Mouse (Mus musculus): ENCODE results near the gene Strip2. TPM values are rescaled to one million over a fixed set of nuclear protein-coding genes. Genes with fewer than 3 reads are reported as not detected.
A peak's percentile ranks its signal among the peaks of the same experiment; 100 is the strongest.

The Strip2 gene
- total RNA-seq (2021), result 1 to 10 TPM; 2.0 to 2.3 TPM
- long read RNA-seq, experiment 1, partial matches to known transcripts, result 1 of 1 reads
- long read RNA-seq, experiment 1, other reads (novel, unspliced or antisense), result 0 of 1 reads
- long read RNA-seq, experiment 2, full-length matches to known transcripts, result 1 of 1 reads
- long read RNA-seq, experiment 2, partial matches to known transcripts, result 0 of 1 reads
- long read RNA-seq, experiment 2, other reads (novel, unspliced or antisense), result 0 of 1 reads

DNA sequence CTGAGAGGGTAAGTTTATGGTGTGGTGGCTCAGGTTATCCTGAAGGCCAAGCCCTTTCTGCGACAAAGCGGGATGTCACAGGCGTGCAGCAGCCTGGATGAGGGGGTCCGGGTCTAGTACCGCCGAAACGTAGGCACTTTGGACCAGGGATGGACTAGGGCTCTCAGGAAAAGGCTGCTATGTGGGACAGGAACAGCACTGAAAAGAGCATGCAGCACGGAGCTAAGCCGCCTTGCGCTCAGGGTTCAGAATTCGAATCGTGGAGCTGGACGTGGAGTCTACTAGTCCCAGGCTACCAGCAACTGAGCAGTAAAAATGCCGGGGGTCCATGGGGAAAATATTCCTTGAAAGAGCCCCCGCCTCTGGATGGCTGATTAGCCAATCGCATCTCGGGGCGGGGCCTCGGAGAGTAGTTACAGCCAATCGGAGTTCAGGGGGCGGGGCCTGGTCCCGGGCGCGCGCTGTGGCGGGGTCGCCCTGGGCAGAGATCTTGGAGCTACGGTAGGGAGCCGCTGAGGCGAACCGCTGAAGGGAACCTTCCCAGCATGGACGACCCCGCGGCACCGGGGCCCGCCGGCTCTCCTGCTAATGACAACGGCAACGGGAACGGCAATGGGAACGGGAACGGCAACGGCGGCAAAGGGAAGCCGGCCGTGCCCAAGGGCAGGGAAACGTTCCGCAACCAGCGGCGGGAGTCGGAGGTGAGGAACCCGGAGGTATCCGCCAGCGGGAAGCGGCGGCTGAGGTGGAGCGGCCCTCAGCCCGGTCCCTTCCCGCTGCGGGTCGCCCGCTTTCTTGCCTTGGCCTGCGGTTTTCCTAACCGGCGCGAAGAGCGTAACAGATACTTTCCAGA lies at the start of gene Strip2:
Gene Strip2 (plus strand): TSS at position 483 of the 853 bp plus-strand sequence.
- intact Hi-C loops (cut with DNase I; ENCODE audit: low total_unique reads), result no loop called here
- DNase-seq, result peak; percentile 92

DNA sequence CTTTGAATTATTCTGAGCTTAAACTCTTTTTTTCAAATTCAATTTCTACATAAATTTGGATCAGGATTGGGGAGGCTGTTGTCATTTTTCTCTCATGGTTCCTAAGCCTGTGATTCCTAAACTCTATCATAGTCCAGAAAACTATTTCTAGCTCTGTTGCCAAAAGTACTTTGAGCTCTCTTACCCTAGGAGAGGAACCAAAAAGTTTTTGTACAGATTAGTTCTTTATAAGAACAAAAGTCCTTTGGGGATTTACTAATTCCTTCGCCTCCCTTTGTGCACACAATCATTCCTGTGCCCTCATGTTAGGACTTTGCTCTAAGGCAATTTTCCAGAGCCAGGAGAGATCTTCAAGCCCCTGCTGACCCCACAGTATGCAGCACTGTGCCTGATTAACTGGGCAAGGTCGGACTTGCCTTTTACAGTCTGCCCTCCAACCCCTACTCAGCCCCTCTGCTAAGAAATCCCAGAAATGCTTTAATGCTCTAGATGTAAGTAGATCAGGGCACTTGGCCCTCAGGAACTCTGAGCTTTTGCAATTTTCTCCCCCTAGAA lies 48.4 kb upstream of the Strip2 start:
- intact Hi-C loops (cut with DNase I; ENCODE audit: low total_unique reads), result no loop called here
- no peak for DNase-seq

DNA sequence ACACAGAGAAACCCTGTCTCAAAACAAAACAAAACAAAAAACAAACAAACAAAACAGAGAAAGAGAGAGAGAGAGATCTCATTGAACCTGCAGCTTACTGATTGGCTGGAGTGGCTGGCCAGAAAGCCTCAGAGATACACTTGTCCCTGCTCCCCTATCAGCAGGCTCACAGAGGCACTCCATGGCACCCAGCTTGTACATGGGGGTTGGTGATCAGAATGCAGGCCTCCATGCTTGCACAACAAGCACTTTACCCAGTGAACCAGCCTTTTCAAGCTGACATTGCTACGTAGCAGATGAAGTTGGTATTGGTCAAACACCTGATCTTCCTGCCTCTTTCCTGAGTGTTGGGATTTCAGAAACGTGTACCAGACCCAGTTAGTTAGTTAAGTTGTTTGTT lies 43.2 kb upstream of the Strip2 start:
- no peak for DNase-seq
- intact Hi-C loops (cut with DNase I; ENCODE audit: low total_unique reads), result no loop called here

DNA sequence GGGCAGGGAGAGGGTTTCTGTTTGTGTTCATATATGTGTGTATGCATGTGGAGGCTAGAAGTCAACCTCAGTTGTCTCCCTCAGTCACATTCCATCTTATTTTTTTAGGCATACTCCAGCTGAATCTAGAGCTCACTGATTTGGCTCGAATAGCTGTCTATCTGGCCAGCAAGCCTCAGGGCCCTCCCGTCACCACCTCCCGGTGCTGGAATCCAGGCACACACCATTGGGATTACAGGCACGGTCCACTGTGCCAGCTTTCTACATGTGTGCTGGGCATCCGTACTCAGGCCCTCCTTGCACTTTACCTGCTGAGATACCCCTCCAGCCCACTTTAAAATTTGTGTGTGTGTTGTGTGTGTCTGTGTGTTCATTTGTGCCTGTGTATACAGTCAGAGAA lies 41.2 kb upstream of the Strip2 start:
- no peak for DNase-seq
- intact Hi-C loops (cut with DNase I; ENCODE audit: low total_unique reads), result no loop called here

DNA sequence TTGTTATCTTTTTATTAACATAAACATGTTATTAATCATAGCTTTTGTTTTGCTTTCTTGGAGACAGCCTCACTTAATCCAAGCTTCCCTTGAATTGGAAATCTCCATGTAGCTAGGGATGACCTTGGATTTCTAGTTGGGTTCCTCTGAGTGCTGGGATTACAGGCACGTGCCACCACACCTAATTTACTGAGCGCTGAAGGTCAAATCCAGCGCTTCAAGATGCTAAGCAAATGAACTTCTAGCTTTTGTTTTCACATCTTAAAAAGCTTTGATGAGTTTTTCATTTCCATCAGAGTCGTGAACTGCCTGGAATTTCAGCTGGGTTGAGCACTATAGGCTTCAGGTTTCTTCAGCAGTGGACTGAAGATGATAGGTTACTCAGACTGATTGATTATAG lies 40.0 kb upstream of the Strip2 start:
- intact Hi-C loops (cut with DNase I; ENCODE audit: low total_unique reads), result no loop called here

DNA sequence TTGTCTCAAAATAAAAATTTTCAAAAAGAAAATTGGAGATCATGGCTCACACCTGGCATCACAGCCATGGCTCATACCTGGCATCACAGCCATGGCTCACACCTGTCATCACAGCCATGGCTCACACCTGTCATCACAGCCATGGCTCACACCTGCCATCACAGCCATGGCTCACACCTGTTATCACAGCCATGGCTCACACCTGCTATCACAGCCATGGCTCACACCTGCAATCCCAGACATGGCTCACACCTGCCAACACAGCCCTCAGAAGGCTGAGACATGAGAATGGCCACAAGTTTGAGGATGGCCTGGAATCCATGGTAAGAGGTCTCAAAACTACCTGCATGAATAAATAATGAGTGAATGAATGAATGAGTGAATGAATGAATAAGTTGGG lies 37.2 kb upstream of the Strip2 start:
- intact Hi-C loops (cut with DNase I; ENCODE audit: low total_unique reads), result no loop called here
- DNase-seq, result no peak

More for the DNA sequence above, 40.0 kb upstream of the Strip2 start:
- no peak for DNase-seq

DNA sequence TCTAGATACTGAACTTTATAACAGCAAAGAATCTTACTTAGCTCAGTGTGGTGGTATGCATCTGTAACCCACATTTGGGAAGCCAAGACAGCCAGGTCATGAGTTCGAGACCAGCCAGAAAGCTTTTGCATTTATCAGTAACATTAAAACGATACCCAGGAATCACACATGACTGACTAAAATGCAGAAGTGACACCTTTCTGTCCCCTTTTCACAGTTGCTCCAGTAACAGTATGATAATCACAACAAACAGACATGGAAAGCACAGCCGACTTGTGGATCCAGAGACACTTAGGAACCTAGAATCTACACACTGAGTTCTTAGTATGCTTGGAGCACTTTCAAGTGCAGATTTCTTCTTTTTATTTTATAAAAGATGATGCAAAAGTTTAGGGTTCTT lies 36.0 kb upstream of the Strip2 start:
- intact Hi-C loops (cut with DNase I; ENCODE audit: low total_unique reads), result no loop called here
- DNase-seq, result no peak

DNA sequence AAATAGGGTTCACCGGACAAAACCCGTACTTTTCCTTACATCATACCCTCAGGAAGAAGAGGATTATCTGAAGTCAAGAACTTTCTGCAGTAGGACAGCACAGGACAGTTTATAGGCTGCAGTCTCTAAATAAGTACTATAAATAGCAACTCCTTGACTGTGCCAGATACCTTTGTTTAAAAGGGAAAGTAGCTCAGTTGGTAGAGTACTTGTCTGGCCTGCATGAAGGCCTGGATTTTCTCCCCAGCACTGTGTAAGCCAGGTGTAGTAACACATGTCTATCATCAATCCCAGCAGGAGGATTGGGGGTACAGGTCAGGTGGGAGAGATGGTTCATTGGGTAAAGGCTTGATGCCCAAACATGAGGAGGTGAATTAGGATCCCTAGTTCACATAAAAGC lies 34.9 kb upstream of the Strip2 start:
- DNase-seq, result no peak
- intact Hi-C loops (cut with DNase I; ENCODE audit: low total_unique reads), result no loop called here

DNA sequence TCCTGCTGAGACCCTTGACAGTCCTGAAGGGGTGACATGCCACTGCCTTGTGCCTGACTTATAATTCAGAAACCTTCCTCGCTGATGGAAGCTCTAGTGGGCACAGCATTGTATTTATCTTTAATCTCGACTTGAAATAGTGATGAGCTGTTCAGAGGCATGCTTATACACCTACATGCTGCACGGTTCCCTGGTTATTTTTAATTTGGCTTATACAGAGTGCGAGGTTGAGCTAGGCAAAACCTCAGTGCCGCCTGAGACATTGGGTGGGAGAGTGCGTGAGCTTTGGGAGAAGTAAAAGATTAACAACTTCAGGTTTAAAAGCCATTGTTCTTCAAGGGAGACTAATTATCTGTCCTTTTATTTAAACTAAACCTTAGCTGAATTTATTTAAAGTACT lies 33.9 kb upstream of the Strip2 start:
- DNase-seq, result no peak
- intact Hi-C loops (cut with DNase I; ENCODE audit: low total_unique reads), result no loop called here

DNA sequence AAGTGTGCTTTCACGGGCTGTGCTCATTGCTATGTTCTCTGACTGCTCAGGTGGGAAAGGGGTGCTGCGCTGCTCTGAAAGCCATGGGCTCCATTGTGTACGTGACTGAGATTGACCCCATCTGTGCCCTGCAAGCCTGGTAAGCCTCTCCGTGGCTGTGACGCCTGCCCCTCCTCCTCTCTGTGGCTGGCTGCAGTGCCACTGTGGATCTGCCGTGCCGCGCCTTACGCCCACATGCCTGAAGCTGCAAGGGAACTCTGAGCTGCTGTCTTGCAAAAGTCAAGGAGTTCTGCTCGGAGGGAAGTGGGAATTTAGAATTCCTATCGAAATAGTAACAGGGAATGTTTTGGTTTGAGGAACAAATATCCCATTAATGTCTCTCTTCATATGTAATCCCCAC lies 25.7 kb upstream of the Strip2 start:
- DNase-seq, result no peak
- intact Hi-C loops (cut with DNase I; ENCODE audit: low total_unique reads), result no loop called here

DNA sequence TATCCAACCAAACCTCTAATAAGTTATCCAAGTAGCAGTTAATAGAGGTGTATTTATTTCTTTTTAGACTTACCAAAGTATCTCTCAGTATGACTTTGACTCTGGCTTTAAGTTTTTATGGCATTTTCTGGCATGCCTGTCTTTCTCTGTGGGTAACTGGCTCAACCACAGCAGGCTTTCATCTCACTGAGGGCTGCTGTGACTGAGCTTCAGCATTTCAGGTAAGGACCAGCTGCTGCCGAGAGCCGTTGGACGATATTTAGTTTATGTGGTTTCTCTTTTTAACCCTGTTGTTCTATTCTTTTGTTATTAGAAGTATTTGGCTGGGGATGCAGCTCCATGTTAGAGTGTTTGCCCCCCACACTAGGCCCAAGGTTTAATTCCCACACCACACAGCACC lies 19.8 kb upstream of the Strip2 start:
- intact Hi-C loops (cut with DNase I; ENCODE audit: low total_unique reads), result no loop called here
- no peak for DNase-seq

DNA sequence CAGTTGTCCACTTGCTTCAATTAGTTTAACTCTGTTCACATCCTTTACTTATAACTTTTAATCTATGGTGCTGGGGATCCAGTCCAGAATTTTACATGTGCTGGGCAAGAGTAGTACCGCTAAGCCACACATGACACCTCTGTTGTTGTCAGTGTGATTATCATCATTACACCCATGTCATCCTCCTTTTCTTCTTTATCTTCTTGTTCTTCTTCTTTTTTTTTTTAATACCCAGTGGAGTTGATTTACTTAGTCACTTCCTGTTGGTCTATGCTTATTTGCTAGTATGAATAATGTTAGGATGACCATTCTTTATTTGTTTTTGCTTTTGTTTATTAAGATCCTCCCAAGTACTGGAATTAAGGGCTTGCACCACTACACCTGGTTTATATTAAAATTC lies 15.4 kb upstream of the Strip2 start:
- no peak for DNase-seq
- intact Hi-C loops (cut with DNase I; ENCODE audit: low total_unique reads), result no loop called here

DNA sequence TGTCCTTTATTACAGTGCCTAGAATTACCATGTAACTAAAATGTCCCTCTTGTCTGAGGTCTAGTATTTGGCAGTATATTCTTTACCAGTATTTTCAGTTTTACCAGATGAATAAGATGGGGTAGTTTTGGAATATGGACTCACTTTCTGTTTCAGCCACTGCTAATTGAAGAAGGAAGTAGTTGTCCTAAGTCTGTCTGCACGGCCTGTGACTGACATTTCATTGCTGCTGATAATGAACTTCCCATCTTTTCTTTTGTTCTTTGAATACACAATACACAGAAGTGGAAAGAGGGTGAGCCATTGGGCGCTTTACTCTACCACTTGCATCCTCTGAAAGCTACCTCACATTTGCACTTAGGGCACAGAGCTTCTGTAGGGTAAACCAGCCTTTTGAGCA lies 14.6 kb upstream of the Strip2 start:
- intact Hi-C loops (cut with DNase I; ENCODE audit: low total_unique reads), result no loop called here
- no peak for DNase-seq

DNA sequence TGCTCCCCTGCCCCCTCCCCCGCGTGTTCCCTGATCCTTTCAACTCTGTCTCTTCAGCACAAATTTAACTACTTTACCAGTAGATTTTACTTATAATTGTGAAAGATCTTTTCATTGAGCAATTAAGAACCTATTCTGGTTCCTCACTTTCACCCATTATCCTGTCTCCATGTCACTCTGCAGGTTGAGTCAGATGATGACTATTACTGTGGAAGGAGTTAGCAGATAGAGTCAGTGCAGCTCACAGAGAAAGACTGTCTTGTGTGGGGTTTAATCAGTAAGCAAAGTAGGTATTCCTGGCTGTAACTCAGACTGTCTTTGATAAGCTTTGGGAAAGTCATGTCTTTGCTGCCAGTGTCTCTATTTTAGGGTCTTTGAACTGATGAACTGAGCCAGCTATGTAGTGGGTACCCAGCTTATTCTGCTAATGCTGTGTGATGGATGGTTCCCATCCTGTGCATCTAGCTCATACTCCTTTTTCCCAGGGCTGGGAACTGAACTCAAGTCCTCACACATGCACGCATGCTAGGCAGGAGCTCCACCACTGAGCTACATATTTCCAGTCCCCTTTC lies 13.4 kb upstream of the Strip2 start:
- no peak for DNase-seq
- intact Hi-C loops (cut with DNase I; ENCODE audit: low total_unique reads), result no loop called here

DNA sequence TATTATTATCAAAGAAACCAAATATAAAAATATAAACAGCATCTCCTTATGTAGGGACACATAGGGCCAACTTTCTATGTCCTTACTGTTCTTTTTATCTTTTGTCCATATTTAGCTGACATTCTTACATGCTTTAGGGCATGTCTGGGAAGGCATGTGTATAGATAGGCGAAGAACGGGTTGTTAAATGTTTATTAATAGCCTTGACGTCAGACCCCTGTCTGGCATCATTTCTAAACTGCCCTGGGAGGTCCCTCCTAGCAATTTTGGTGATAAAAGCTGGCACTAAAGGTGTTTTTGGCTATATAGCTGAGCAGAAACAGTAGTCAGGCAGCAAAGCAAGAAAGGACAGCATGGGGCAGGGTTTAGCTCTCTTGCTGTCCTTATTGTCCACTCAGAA lies 12.5 kb upstream of the Strip2 start:
- DNase-seq, result no peak
- intact Hi-C loops (cut with DNase I; ENCODE audit: low total_unique reads), result no loop called here

DNA sequence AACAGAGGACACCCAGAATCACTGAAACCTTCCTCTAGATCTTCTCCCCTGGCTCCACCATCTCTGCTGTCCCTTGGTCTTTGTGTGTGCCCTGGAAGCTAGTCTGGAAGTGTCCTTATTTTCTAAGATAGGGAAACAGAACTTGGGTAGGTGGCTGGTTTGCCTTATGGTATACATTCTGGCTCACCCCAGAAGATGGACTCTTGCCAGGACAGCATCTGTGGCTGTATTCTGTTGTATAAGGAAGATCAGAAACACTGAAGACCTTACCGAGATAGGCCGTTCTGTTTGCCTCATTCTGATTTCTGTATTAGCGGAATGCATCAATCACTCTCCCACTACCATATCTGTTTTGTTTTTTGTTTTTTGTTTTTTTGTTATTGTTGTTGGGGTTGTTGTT lies 6.2 kb upstream of the Strip2 start:
- DNase-seq, result no peak
- intact Hi-C loops (cut with DNase I; ENCODE audit: low total_unique reads), result no loop called here

DNA sequence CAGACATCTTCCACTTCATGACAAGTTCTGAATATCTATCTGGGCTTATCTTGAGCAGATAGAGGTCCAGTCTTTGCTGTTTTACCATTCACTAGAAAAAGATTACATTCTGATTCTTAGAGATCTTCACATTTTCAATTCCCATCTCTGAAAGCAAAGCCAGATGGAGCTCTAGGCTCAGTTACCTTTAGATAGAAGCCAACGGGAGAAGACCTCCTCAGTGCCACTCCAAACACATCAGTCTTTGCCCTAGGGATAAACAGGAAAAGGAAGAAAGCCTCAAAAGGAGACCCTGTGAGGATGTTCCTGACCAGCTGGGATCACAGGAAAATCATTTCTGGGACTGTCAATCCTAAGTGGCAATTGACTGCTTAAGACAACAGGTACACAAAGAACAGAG lies 3.1 kb upstream of the Strip2 start:
- no peak for DNase-seq
- intact Hi-C loops (cut with DNase I; ENCODE audit: low total_unique reads), result no loop called here

DNA sequence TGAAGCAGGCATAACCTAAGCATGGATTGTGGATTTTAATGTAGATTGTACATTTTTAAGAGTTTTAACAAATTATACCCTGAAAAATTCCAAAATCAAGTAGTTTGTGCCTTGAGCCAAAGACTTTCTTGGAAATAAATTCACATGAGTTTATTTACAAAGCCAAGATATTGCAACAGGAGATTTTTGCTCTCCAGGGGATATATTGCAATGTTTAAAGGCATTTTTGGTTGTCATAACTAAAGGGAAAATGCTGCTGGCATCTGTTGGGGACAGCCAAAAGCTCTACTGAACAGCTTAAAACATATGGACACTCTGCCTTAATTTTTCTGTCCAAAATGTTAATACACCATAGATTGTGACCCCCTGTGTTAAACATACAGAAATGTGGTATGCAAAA lies 2.7 kb upstream of the Strip2 start:
- DNase-seq, result no peak
- intact Hi-C loops (cut with DNase I; ENCODE audit: low total_unique reads), result no loop called here

DNA sequence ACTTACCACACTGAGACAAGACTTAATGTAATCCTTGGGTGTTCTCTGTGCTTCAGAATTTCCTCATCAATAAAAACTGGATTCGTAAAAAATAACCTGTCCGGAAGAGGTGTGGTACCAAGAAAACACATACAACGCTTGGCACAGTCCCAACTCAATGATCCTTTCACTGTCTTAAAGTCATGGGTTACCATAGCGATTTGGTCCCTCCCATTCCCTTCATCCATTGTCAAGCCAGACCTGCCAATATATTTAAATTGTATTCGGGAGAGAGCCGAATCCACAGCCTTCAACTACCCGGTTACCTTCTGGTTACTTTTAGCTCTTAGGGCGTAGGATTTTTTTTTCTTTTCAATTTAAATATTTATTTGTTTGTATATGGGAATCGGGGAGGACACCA lies 976 bp upstream of the Strip2 start:
- no peak for DNase-seq
- intact Hi-C loops (cut with DNase I; ENCODE audit: low total_unique reads), result no loop called here

DNA sequence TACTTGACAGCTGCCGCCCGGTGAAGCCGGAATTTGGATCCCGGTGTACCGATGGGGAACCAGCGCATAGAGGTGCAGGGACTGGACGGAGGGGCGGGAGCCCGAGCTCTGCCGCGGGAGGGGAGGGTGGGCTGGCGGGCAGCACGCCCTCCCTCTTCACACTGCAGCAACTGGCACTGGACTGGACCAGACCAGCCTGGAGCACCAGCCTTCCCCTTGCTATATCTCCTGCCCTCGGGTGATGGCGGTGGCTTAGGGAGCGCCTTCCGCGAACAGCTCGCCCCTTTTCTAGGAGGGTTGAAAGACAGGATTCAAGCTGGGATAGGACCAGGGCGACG lies 540 bp downstream of the Strip2 start:
- intact Hi-C loops (cut with DNase I; ENCODE audit: low total_unique reads), result no loop called here
- peak; percentile 15 for DNase-seq

DNA sequence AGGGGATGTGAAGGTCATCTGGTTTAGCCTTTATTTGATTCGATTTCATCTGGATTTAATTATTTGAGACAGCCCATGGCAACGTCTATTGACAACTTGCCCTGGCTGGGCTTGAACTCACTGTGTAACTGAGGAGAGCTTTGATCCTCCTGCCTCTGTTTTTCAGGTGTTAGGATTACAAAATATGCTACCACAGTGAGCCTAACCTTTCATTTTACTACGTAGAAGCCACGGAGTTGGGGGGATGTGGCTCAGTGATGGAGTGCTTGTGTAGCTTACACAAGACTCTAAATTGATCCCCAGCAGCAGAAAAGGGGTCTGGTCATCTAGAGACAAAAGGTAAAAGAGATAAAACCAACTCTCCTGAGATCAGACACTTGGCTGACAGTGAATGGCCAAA lies 1.1 kb downstream of the Strip2 start:
- no peak for DNase-seq
- intact Hi-C loops (cut with DNase I; ENCODE audit: low total_unique reads), result no loop called here
